Mouse (Mus musculus) layer of hippocampus, adult 2 months (tissue): ENCODE results near the gene Fhad1. TPM values are rescaled to one million over a fixed set of nuclear protein-coding genes. Genes with fewer than 3 reads are reported as not detected.

ENCODE experiments used
- DNase-seq, 2 experiments: peaks; one replicate each; pipeline ENCODE4 v3.0.0; 2022; ENCODE audit warnings: low spot score in 2 of 2
- H3K27ac ChIP-seq: fragments of 200-600 bp; 2 replicates; pipeline ENCODE4 v1.8.1; 2022
- H3K4me3 ChIP-seq: fragments of 200-600 bp; 2 replicates; pipeline ENCODE4 v1.8.1; 2022; ENCODE audit warnings: mild to moderate bottlenecking
- CTCF ChIP-seq: fragments of 200-600 bp; conservative IDR thresholded peaks from 2 replicates; pipeline ENCODE4 v1.8.1; 2022; ENCODE audit warnings: antibody characterized with exemption, mild to moderate bottlenecking, moderate library complexity
- total RNA-seq, 2 experiments: library from RNA; stranded (reverse); gene quantifications; 2 replicates each; pipeline ENCODE4 v1.2.3; 2021

The Fhad1 gene
- total RNA-seq, 2 experiments from 2014 or later, result 8.8 to 13.0 TPM

- H3K27ac ChIP-seq, result peak overlapping the region; percentile 51
- peak in 1 of 2 experiments; percentile 39 for DNase-seq
Observed at GRCm38 (mm10) chr4:141899936-141900335, 114.9 kb downstream of the Fhad1 start.

GRCm38 (mm10) chr4:141898905-141899304 lies 116.0 kb downstream of the Fhad1 start:
- TF ChIP-seq CTCF, result no peak
- Histone ChIP-seq H3K27ac (no peak overlapping the region), H3K4me3 (no peak overlapping the region)
- DNase-seq, result no peak

More at GRCm38 (mm10) chr4:141899936-141900335, 114.9 kb downstream of the Fhad1 start:
- no peak overlapping the region for H3K4me3 ChIP-seq
- TF ChIP-seq CTCF, result no peak

- no peak for DNase-seq
- H3K4me3 ChIP-seq, result no peak overlapping the region
- no peak for TF ChIP-seq CTCF
- no peak overlapping the region for H3K27ac ChIP-seq
Observed at GRCm38 (mm10) chr4:141897838-141898237, 117.0 kb downstream of the Fhad1 start.

GRCm38 (mm10) chr4:141897225-141897624 lies 117.7 kb downstream of the Fhad1 start:
- TF ChIP-seq CTCF, result no peak
- no peak overlapping the region for H3K27ac ChIP-seq
- H3K4me3 ChIP-seq, result no peak overlapping the region
- DNase-seq, result no peak

- TF ChIP-seq CTCF, result no peak
- Histone ChIP-seq H3K27ac (no peak overlapping the region), H3K4me3 (no peak overlapping the region)
- no peak for DNase-seq
Observed at GRCm38 (mm10) chr4:141895772-141896171, 119.1 kb downstream of the Fhad1 start.

- no peak for DNase-seq
- H3K4me3 ChIP-seq, result no peak overlapping the region
- no peak for TF ChIP-seq CTCF
- H3K27ac ChIP-seq, result no peak overlapping the region
Observed at GRCm38 (mm10) chr4:141893157-141893784, 121.6 kb downstream of the Fhad1 start.

- TF ChIP-seq CTCF, result no peak
- no peak for DNase-seq
- no peak overlapping the region; the same call in 1 of the 2 replicates for H3K27ac ChIP-seq
- H3K4me3 ChIP-seq, result no peak overlapping the region
Observed at GRCm38 (mm10) chr4:141886385-141886968, 128.4 kb downstream of the Fhad1 start.

- Histone ChIP-seq H3K27ac (peak overlapping the region; percentile 65; the same call in 1 of the 2 replicates), H3K4me3 (no peak overlapping the region)
- DNase-seq, result no peak
- TF ChIP-seq CTCF, result no peak
Observed at GRCm38 (mm10) chr4:141885451-141885850, 129.4 kb downstream of the Fhad1 start.

- TF ChIP-seq CTCF, result no peak
- DNase-seq, result no peak
- Histone ChIP-seq H3K4me3 (no peak overlapping the region), H3K27ac (no peak overlapping the region)
Observed at GRCm38 (mm10) chr4:141882858-141883257, 132.0 kb downstream of the Fhad1 start.

GRCm38 (mm10) chr4:141881950-141882349 lies 132.9 kb downstream of the Fhad1 start:
- no peak overlapping the region for H3K27ac ChIP-seq
- TF ChIP-seq CTCF, result no peak
- H3K4me3 ChIP-seq, result no peak overlapping the region
- no peak for DNase-seq

GRCm38 (mm10) chr4:141881289-141881914 lies 133.5 kb downstream of the Fhad1 start:
- H3K27ac ChIP-seq, result no peak overlapping the region
- DNase-seq, result no peak
- no peak for TF ChIP-seq CTCF
- H3K4me3 ChIP-seq, result no peak overlapping the region

GRCm38 (mm10) chr4:141879875-141880274 lies 135.0 kb downstream of the Fhad1 start:
- TF ChIP-seq CTCF, result no peak
- no peak overlapping the region for H3K4me3 ChIP-seq
- DNase-seq, result no peak
- H3K27ac ChIP-seq, result no peak overlapping the region; the same call in 1 of the 2 replicates

GRCm38 (mm10) chr4:141879074-141879473 lies 135.8 kb downstream of the Fhad1 start:
- no peak overlapping the region for H3K4me3 ChIP-seq
- peak overlapping the region; percentile 61 for H3K27ac ChIP-seq
- peak in 1 of 2 experiments; percentile 74 for DNase-seq
- TF ChIP-seq CTCF, result no peak
